Mouse (Mus musculus) limb, embryonic 13.5 days (tissue): Measurements from ENCODE around the gene Higd1a. TPM values are rescaled to one million over a fixed set of nuclear protein-coding genes. Genes with fewer than 3 reads are reported as not detected.

Source experiments
- ATAC-seq: fragments of 200-750 bp; cut with Nextera tagmentation; 2 replicates; pipeline ENCODE4 v1.8.0; 2017; ENCODE audit warnings: low read depth, moderate number of reproducible peaks, moderate TSS enrichment; ENCODE audit not compliant: low FRiP score
- H3K27ac ChIP-seq: fragments of 300-500 bp; sonication (generic); 2 replicates; pipeline ENCODE4 v1.5.1; 2015; ENCODE audit warnings: inconsistent platforms, mild to moderate bottlenecking, moderate library complexity
- H3K27me3 ChIP-seq: fragments of 300-500 bp; sonication (generic); 2 replicates; pipeline ENCODE4 v1.6.1; 2015; ENCODE audit warnings: mild to moderate bottlenecking, inconsistent platforms
- H3K36me3 ChIP-seq: fragments of 300-500 bp; sonication (generic); 2 replicates; pipeline ENCODE4 v1.6.1; 2015; ENCODE audit warnings: inconsistent platforms, mild to moderate bottlenecking, moderate library complexity
- H3K4me1 ChIP-seq: fragments of 300-500 bp; sonication (generic); 2 replicates; pipeline ENCODE4 v1.6.1; 2015; ENCODE audit warnings: inconsistent platforms
- H3K4me2 ChIP-seq: fragments of 300-500 bp; sonication (generic); replicated peaks from 2 replicates; pipeline ENCODE4 v1.6.1; 2015; ENCODE audit warnings: inconsistent platforms, mild to moderate bottlenecking, moderate library complexity
- H3K4me3 ChIP-seq: fragments of 300-500 bp; sonication (generic); 2 replicates; pipeline ENCODE4 v1.5.1; 2015; ENCODE audit warnings: moderate library complexity, mild to moderate bottlenecking, inconsistent platforms
- H3K9ac ChIP-seq: fragments of 300-500 bp; sonication (generic); 2 replicates; pipeline ENCODE4 v1.6.1; 2015; ENCODE audit warnings: mild to moderate bottlenecking, inconsistent platforms
- H3K9me3 ChIP-seq: fragments of 300-500 bp; sonication (generic); 2 replicates; pipeline ENCODE4 v1.6.1; 2016; ENCODE audit warnings: inconsistent platforms
- WGBS: fragments of 180-500 bp; shearing (Covaris S2); methylation state at CpG from one replicate; pipeline ENCODE4 v1.1.7; 2015; 5-methylcytosine and 5-hydroxymethylcytosine counted together
- polyA plus RNA-seq: library from polyadenylated mRNA; unstranded; fragments of >200 nt; fragmentation: Nextera tagmentation; extraction: Ambion mirVana; gene quantifications from 2 replicates; pipeline ENCODE4 v1.2.1, GENCODE M21; 2015

Gene Higd1a
- polyA plus RNA-seq, 1 experiment from 2014 or later, result 196 TPM

GRCm38 (mm10) chr9:121872062-121872683, 14.0 kb upstream of the Higd1a start:
- Histone ChIP-seq H3K27me3 (0 out of 2 replicates have a peak, but pooled peaks cover 4% of the 10 kb centered on the region), H3K4me2 (no peak overlapping the region), H3K9me3 (no peaks in the 10 kb centered on the region), H3K36me3 (no peaks in the 10 kb centered on the region), H3K9ac (no peak overlapping the region), H3K4me3 (no peak overlapping the region), H3K27ac (no peak overlapping the region), H3K4me1 (0 out of 2 replicates have a peak, but pooled peaks cover 3% of the 10 kb centered on the region)
- WGBS, result 69% methylated on average over 2 of the region's 2 CpGs
- no peak for ATAC-seq

GRCm38 (mm10) chr9:121869973-121870515, 11.9 kb upstream of the Higd1a start:
- 17% methylated on average over 4 of the region's 4 CpGs for WGBS
- Histone ChIP-seq H3K4me1 (no peaks in the 10 kb centered on the region), H3K9ac (no peak overlapping the region)

GRCm38 (mm10) chr9:121869432-121869831, 11.3 kb upstream of the Higd1a start:
- Histone ChIP-seq H3K9ac (no peak overlapping the region), H3K4me2 (no peak overlapping the region), H3K27ac (no peak overlapping the region), H3K36me3 (no peaks in the 10 kb centered on the region), H3K4me3 (no peak overlapping the region), H3K27me3 (no peaks in the 10 kb centered on the region), H3K4me1 (no peaks in the 10 kb centered on the region), H3K9me3 (no peaks in the 10 kb centered on the region)
- WGBS, result 72% methylated on average over 5 of the region's 5 CpGs
- ATAC-seq, result no peak

More at GRCm38 (mm10) chr9:121869973-121870515, 11.9 kb upstream of the Higd1a start:
- Histone ChIP-seq H3K4me3 (no peak overlapping the region), H3K27me3 (no peaks in the 10 kb centered on the region), H3K36me3 (no peaks in the 10 kb centered on the region), H3K27ac (no peak overlapping the region), H3K9me3 (no peaks in the 10 kb centered on the region), H3K4me2 (no peak overlapping the region)
- no peak for ATAC-seq

GRCm38 (mm10) chr9:121868236-121868635, 10.1 kb upstream of the Higd1a start:
- WGBS, result 72% methylated on average over 6 of the region's 6 CpGs
- Histone ChIP-seq H3K9ac (no peak overlapping the region), H3K27me3 (no peaks in the 10 kb centered on the region), H3K4me1 (no peaks in the 10 kb centered on the region), H3K9me3 (no peaks in the 10 kb centered on the region), H3K27ac (no peak overlapping the region), H3K36me3 (no peaks in the 10 kb centered on the region), H3K4me2 (no peak overlapping the region), H3K4me3 (no peak overlapping the region)
- no peak for ATAC-seq

- Histone ChIP-seq H3K4me1 (no peaks in the 10 kb centered on the region), H3K4me2 (no peak overlapping the region), H3K36me3 (no peaks in the 10 kb centered on the region), H3K4me3 (no peak overlapping the region), H3K27me3 (no peaks in the 10 kb centered on the region), H3K9me3 (no peaks in the 10 kb centered on the region), H3K9ac (no peak overlapping the region), H3K27ac (no peak overlapping the region)
- 90% methylated on average over 6 of the region's 6 CpGs for WGBS
- ATAC-seq, result no peak
These were observed 9.5 kb upstream of the Higd1a start for GRCm38 (mm10) chr9:121867632-121868031.

GRCm38 (mm10) chr9:121865425-121866008, 7.4 kb upstream of the Higd1a start:
- Histone ChIP-seq H3K27ac (no peak overlapping the region), H3K9ac (no peak overlapping the region), H3K4me1 (no peaks in the 10 kb centered on the region), H3K36me3 (no peaks in the 10 kb centered on the region), H3K9me3 (no peaks in the 10 kb centered on the region), H3K4me3 (no peak overlapping the region), H3K27me3 (no peaks in the 10 kb centered on the region), H3K4me2 (no peak overlapping the region)
- 42% methylated on average over 3 of the region's 3 CpGs for WGBS
- ATAC-seq, result no peak

GRCm38 (mm10) chr9:121864837-121865236, 6.7 kb upstream of the Higd1a start:
- no peaks in the 10 kb centered on the region for H3K4me1 ChIP-seq
- no peaks in the 10 kb centered on the region for H3K27me3 ChIP-seq
- no peak for ATAC-seq
- no peak overlapping the region for H3K4me2 ChIP-seq
- 56% methylated on average over 4 of the region's 4 CpGs for WGBS
- H3K4me3 ChIP-seq, result no peak overlapping the region
- no peaks in the 10 kb centered on the region for H3K36me3 ChIP-seq
- no peak overlapping the region for H3K27ac ChIP-seq
- H3K9me3 ChIP-seq, result no peaks in the 10 kb centered on the region
- H3K9ac ChIP-seq, result no peak overlapping the region

- H3K9ac ChIP-seq, result no peak overlapping the region
- WGBS, result 79% methylated on average over 2 of the region's 2 CpGs
- peaks cover 11% of the 10 kb centered on the region for H3K4me1 ChIP-seq
- no peak overlapping the region for H3K4me2 ChIP-seq
- no peak overlapping the region for H3K27ac ChIP-seq
- H3K9me3 ChIP-seq, result no peaks in the 10 kb centered on the region
- no peak overlapping the region for H3K4me3 ChIP-seq
- ATAC-seq, result no peak
- H3K36me3 ChIP-seq, result no peaks in the 10 kb centered on the region
- no peaks in the 10 kb centered on the region for H3K27me3 ChIP-seq
These were observed 2.8 kb upstream of the Higd1a start for GRCm38 (mm10) chr9:121860921-121861320.

GRCm38 (mm10) chr9:121859345-121859744, 1.2 kb upstream of the Higd1a start:
- no peaks in the 10 kb centered on the region for H3K27me3 ChIP-seq
- ATAC-seq, result no peak
- H3K4me2 ChIP-seq, result no peak overlapping the region
- H3K9me3 ChIP-seq, result no peaks in the 10 kb centered on the region
- no peak overlapping the region for H3K4me3 ChIP-seq
- no peaks in the 10 kb centered on the region for H3K36me3 ChIP-seq
- no peak overlapping the region for H3K27ac ChIP-seq
- no peak overlapping the region for H3K9ac ChIP-seq
- 91% methylated on average over 2 of the region's 2 CpGs for WGBS
- H3K4me1 ChIP-seq, result peaks cover 14% of the 10 kb centered on the region

- H3K27me3 ChIP-seq, result no peaks in the 10 kb centered on the region
- H3K4me3 ChIP-seq, result peak overlapping the region; percentile 80
- peak overlapping the region; percentile 94 for H3K27ac ChIP-seq
- H3K9me3 ChIP-seq, result no peaks in the 10 kb centered on the region
- WGBS, result under 1% methylated on average over 70 of the region's 70 CpGs
- H3K4me2 ChIP-seq, result peak overlapping the region; percentile 90
- peak; percentile 99 for ATAC-seq
- H3K36me3 ChIP-seq, result no peaks in the 10 kb centered on the region; the same call in 1 of the 2 replicates
- H3K9ac ChIP-seq, result peak overlapping the region; percentile 93
- H3K4me1 ChIP-seq, result peaks cover 15% of the 10 kb centered on the region
These were observed 549 bp downstream of the Higd1a start for GRCm38 (mm10) chr9:121857474-121858152.

- Histone ChIP-seq H3K27ac (peak overlapping the region; percentile 94), H3K4me2 (peak overlapping the region; percentile 90), H3K4me1 (peaks cover 15% of the 10 kb centered on the region), H3K4me3 (peak overlapping the region; percentile 80), H3K9ac (peak overlapping the region; percentile 93), H3K9me3 (no peaks in the 10 kb centered on the region), H3K36me3 (peaks cover 5% of the 10 kb centered on the region), H3K27me3 (no peaks in the 10 kb centered on the region)
- peak; percentile 17 for ATAC-seq
- 1% methylated on average over 32 of the region's 39 CpGs for WGBS
These were observed 1.3 kb downstream of the Higd1a start for GRCm38 (mm10) chr9:121856649-121857416.

GRCm38 (mm10) chr9:121854246-121854645, 3.9 kb downstream of the Higd1a start:
- ATAC-seq, result no peak
- 84% methylated on average over 3 of the region's 3 CpGs for WGBS

More at GRCm38 (mm10) chr9:121854246-121854645, 3.9 kb downstream of the Higd1a start:
- Histone ChIP-seq H3K4me3 (no peak overlapping the region), H3K27me3 (no peaks in the 10 kb centered on the region), H3K4me2 (no peak overlapping the region), H3K9me3 (no peaks in the 10 kb centered on the region), H3K4me1 (peaks cover 15% of the 10 kb centered on the region), H3K27ac (no peak overlapping the region), H3K9ac (no peak overlapping the region), H3K36me3 (peaks cover 22% of the 10 kb centered on the region)
